Mouse (Mus musculus) testis, postnatal 10 days (tissue): ENCODE results near the gene Nin.

Source experiments
- DNase-seq: peaks from one replicate; pipeline ENCODE4 v3.0.0; 2021; ENCODE audit warnings: low spot score

Nin gene

DNA sequence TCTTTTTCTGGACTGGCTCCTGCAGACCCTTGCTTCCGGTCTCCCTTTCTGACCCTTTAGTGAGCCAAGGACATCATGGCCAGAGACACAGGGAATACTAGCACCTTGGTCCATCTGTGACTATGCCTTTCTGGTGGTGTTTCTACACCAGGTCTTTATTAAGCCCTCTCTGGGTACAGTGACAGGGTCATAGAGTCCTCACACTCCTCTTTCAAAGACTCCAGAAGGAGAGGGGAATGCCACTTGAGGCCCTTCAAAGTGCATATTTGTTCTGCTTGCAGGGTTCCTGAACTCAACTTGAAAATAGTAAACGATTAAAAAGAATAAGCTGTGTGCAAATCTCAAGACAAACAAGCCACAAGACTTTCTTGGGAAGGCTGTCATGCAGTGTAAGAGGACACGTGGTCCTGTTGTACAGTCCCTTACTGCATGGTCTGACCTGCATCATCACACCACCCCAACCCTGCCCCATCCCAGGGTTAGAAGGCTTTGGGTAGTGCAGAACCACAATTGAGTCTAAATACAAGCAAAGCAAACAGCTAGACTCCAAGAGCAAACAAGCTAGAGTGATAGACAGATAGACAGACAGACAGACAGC, 30.5 kb downstream of the Nin start:
- DNase-seq, result no peak

DNA sequence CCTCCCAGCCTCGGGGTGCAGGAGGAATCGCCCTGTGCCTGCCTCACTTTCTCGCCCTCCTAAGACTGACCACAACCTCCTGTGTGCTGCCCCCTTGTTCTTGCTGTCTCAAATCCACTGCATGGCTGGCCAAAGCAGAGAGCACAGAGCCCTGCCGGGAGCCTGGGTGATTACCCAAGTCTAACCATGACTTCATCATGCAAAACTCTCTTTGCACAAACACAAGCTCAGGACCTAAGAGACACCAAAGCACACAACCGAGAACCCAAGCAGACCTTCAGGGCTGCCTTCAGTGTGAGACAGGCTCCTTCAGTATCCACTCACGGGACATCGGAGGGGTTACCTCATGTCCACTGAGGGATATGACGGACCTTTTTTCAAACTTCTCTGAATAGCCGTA, 31.0 kb downstream of the Nin start:
- no peak for DNase-seq

DNA sequence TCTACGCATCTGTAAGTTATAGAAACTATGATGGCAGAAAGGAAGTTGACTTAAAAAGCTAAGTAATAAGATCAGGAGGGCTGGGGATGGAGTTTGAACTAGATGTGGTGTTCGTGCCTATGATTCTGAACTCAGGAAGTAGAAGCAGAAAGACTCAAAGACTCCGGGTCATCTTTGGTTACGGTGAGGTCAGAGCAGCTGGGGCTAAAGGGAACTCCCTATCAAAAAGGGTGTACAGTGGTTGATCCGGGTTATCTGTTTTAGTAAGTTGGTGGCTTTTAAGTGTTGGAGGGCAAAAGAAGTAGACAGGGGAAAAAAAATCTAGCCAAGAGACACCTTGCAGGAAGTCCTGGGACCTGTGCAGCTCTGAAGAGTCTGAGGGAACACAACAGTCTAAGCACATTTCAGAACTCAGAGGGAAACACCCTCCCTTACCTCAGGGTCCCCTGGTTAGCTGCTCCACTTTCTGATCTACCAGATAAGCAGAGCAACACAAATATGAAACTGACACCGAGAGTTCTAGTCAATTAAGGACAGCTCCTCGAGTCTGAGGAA, 35.0 kb downstream of the Nin start:
- no peak for DNase-seq

DNA sequence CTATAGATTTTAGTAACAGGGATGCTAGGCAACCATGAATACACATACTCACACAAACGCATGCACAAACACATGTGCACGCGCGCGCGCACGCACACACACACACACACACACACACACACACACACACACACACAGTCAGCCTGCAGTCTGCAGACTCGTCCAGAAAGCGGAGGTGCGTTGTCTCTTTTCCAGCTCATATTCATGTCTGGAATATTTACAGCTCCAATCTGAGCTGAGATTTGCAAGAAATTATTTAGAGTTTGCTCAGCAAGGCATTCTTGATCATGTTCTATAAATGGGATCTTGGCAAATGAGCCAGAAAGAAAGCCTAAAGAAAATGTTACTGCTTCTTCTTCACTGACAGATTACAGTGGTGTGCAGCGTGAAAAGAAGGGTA, 37.0 kb downstream of the Nin start:
- DNase-seq, result no peak

DNA sequence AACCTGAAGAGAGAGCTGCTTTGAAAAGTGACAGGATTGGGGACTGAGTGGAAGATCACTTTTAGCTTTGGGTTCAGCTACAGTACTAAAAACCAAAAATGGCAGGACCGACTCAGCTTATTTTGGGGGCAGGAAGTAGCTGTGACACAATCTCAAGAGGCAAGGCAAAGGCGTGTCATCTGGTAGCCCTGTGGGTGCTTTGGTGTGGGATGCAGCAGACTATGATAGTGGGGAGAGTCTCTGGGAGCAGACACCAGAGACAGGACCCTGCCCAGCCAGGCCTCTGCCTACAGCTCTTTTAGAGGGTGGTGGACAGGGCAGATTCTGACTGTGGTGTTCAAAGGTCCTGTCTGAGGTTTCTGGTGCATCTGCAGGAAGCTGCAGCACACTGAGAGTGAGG, 38.5 kb downstream of the Nin start:
- DNase-seq, result no peak

DNA sequence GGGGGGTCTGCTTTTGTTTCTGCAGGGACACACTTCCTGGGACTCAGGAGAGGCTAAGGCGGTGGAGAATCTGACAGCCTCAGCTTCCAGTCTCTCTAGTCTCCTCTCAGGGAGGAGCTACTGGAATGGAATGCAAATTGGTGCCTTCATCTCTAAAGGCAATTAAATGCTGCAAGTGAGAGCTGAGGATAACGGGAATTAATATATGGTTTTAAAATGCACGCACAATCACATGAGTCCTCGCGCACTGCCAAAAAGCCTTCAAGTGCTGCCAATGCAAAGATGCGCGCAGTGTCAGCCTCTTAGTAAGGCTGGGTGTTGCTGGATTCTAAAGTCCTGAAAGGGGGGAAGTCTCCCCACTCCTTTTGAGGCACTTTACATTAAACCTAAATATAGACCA, 42.6 kb downstream of the Nin start:
- no peak for DNase-seq

DNA sequence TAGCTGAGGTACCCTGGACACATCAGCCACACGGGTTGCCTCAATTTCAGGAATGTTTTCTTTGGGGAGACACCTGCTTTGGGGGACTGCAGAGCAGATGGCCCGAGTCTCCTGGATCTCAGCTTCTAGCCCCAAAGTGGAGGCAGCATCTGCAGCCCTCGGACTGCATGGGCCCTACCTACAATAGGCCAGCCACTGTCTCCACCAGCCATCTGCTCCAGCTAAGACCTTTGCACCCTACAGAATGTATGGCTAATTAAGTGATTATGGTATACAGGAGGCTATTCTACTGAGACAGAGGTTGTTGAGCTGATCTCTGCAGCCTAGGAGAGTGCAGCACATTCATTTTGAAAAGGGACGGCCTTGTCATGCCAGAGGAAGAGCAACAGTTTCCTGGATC, 43.2 kb downstream of the Nin start:
- DNase-seq, result no peak

DNA sequence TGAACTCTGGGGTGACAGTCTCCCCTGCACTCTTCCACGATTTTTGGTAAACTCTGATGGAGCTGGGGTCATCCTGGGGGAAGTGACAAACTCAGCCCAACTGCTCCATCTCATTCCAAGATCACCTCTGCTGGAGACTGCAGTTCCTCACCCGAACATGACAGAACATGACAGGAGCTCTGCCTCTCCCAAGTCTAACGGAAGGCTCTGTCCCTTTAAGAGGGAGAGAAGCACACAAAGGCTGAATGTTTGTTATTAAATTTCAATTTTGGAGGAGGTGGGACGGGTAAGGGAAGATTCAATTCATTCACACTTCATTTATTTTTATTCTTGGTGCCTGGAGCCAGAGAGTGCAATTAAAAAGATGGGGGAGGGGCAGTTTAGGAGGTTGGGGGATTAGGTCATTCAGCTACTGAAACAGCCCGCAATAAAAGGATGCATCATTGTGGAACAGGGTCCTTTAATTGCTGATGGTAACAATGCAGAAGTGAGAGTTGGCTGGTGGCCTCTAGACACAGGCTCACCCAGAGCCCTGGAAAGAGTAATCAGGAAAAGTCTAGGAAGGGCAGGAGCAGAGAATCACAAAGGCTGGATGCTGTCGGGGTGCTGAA, 44.8 kb downstream of the Nin start:
- DNase-seq, result no peak

DNA sequence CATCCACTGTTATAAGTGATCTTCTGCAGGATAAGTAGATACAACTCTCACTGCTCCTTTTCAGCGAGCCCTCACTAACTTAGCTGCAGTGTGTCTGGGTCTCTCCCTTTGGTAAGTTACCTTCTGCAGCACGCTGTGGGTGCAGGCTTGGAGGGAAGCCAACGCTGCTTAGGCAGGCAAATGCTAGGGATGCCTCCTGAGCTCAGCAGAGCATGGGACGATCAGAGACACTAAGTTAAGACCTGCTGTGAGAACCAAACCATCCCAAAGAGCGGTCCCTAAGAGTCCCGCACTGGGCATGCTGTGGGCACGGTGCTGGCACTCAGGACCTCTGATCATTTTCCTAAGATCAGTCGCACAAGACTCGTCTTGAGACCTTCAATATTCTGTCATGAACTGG, 45.7 kb downstream of the Nin start:
- no peak for DNase-seq

DNA sequence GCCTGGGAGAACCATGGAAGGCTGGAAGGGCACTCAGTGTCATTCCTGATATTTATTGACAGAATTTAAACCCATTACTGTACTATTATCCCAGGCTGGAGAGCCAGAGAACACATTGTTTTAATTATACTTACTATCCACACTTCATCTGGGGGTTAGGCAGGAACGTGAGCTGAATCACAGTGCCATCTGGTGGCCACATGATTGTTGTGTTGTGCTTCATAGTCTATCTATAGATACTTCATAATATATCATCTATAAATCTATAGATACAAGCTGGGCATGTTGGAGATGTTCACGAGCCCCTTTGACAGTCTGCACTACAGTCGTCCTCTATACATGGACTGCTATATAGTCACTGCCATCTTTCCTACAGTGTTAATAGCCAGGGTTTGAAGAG, 51.4 kb downstream of the Nin start:
- DNase-seq, result peak; percentile 72

DNA sequence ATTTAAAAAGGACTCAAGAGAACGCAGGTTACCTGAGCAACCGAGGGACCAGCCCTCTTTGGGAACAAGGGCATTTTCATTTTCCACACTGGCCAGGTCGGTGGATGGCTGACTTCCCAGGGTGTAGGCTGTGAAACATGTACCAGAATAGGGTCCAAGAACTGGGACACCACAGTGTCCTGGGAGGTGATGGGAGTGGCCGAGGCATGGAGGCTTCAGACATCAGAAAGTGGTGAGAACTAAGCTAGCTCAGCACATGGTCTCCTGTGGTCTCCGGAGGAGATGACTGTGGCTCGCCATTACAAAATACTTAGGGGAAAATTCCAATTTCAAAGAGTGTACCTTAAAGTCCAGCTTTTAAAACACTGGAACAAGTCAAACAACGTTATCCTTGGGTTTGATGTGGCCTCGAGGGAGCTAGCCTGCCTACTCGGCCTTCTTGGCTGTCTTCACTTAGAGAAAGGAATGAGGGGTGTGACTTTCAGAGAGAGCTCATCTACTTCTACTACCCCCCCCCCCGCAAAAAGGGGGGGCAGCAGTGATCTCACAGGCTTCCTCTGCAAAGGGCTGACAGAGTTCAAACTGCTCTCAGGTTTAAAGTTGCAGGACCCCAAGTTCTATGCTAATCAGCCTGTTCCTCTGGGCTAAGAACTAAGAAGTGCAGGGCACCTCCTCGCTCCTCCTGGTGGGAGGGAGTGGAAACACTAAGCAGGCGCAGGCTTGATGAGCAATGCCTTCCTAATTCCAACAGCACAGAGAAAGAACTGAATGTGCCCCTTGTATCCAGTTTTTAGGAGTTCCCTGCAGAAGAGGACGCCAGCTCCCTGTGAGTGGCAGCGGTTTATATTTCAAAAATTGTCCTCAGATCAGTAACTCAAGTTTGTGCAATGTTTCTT, 54.3 kb downstream of the Nin start:
- DNase-seq, result no peak

DNA sequence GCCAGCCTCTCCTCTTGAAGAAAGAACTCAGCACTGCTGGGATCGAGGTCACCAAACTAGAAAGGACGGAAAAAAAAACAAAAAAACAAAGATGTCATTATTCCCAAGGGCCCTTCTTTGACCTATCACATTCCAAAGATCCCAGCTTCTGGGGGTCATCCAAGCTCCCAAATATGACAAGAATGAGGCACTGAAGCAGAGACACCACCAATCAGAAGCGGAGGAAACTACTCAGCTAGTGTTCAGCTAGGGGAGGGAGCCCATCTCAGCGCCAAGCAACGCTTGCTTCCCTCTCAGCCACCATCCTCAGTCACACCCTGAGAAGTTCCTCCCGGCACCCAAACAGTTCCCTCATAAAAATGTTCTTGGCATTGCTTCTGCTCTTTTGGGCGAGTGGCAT, 62.8 kb downstream of the Nin start:
- no peak for DNase-seq

DNA sequence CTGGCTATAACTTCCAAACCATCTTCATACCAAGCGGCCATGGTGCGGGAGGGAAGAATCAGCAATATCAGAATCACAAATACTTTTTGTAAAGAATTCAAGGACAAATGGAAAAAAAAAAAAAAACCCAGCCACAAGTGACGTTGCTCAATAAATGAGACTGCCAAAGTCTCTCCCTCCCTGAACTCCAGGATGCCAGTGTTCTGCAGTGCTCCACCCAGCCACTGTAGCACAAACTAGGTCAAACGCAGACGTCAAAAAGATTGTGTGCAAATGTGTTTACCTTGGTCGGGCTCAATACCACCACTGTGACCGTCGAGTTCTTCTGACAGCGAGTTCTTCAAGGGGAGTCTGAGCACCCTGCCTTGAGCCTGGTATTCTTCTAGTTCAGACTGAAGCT, 64.8 kb downstream of the Nin start:
- no peak for DNase-seq

DNA sequence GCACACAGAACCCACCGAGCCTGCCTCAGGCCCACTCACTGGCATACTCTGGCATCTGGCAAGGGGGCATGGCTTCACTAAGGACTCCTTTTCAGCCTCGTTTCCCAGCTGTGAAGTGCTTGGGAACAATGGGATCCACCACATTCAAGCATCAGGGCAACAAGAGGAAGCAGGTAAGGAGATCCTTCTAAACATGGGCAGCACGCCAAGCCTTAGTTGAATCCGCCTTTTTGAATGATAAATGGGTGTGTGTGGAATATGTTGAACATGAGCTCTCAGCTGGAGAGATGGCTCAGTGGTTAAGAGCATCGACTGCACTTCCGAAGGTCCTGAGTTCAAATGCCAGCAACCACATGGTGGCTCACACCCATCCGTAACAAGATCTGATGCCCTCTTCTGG, 66.2 kb downstream of the Nin start:
- no peak for DNase-seq

DNA sequence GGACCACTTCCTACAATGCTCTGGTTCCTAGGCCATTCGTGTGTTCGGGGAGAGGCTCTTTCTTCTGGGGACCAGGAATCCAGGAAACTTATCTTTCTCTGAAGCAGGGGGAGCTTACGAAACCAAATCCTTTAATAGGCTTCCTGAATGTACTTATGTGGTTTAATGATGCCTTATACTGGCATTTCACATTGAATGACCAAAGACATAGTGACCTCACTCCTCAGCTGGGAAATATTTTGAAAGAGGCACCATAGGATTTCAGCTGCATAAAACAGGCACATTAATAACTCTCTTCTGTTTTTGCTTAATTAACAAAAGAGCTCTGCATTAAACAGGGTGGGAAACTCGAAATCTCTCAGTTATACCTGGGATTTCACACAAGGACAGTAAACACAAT, 69.2 kb downstream of the Nin start:
- no peak for DNase-seq

DNA sequence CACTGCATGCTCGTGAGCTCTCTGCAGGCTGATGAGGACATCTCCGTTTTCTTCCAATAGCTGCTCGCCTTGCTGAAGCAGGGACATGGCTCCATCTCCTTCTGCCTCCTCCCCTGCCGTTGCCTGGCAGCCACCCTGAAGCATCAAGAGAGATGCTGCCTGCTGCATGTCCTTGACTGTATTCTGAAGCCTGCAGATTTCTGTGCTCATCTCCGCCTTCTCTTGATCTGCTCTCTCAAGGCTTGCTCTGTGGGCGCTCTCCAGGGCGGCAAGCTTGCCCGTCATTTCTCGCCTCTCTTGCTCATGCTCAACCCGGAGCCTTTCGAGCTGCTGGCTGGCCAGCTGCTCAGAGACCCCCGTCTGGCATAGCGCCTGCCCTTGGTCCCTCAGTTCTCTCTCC, 70.1 kb downstream of the Nin start:
- DNase-seq, result no peak

DNA sequence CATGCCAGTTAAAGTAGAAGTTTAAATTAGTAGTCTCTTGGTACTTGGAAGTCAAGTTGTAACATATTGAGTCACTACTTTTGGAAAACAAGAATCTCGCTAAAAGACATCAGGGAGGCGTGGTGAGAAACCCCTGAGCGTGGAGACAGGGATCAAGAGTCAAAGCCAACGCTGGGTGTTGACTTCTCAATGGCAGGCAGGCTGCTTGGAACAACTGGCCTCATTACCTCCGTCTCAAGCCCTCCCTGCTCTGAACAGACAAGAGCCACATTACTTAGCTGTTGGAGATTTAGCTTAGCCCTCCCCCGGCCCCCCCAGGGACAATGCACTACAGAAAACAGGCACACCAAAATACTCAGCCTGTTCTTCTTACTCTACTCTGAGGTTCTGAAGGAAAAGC, 72.5 kb downstream of the Nin start:
- no peak for DNase-seq

DNA sequence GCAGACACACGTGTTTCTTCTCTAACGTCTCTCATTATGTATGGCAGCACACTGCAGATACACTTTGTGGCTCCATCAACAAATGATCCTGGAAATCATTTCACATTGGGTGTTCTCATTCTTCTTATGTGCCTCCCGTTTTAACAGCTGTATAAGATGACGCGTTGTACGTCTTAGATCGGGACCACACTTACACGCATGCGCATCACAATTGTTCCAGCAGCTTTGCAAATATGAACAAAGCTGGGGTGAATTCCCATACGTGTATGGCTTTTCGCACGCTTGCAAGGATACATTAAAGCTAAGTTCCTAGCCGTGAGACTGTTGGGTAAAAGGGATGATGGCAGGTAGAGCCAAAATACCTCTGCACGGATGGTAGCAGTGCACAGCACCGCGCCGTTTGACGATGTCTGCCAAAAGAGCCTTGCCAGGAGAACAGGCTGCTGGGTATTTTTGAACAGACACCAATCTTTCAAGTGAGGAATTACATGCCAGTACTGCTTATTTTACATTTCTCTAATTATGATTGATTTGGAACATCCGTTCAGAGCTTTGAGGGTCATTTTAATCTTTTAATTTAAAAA, 76.7 kb downstream of the Nin start:
- DNase-seq, result no peak

DNA sequence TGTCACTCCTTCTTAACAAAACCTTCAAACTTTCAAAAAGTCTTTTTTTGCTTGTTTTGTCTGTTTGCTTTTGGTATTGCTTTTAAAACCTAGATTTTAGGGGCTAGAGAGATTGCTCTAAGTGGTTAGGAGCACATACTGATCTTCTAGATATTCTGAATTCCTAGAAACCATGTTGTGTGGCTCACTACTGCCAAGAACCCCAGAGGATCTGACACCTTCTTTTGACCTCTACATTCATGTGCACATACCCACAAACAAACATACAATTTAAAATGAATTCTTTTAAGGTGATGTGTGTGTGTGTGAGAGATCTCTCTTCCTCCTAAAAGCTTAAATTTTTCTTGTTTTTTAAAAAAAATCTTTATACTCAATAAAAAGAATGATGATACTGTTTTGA, 87.3 kb downstream of the Nin start:
- no peak for DNase-seq

DNA sequence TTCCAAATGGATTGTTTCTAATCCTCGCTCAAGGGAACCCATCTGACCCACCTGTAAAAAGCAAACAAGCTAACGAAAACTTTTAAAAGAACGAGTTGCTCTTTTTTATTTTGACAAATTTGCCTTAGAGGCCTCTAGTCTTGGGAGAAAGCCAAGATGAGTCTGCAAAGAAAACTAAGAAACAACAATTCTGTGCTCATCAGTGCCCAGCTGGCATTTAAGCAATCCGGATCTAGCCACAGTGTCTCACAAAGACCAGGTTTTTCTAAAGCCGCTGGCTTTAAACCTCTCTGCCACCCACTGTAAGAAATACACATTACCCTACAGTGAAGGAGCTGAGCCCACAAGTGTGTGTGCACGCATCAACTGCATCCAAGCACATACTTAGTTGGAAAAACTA, 88.1 kb downstream of the Nin start:
- DNase-seq, result no peak

DNA sequence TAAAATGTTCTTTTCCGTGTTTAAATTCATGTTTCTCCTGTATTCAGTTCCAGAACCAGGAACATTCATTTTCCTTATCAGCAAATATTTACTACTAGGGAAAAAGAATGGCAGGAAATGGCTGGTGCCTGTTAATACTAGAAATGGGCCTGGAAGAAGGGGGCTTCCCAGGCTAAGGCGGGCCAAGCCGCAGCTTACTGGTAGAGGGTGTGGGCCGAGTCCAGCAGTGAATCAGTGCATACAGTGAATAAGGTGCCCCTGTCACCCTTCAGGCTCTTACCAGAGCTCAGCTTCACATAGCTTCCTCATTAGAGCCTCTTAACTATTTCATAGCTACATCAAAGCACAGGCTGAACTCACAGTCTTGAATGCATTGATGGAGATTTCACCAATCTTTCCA, 89.9 kb downstream of the Nin start:
- no peak for DNase-seq

DNA sequence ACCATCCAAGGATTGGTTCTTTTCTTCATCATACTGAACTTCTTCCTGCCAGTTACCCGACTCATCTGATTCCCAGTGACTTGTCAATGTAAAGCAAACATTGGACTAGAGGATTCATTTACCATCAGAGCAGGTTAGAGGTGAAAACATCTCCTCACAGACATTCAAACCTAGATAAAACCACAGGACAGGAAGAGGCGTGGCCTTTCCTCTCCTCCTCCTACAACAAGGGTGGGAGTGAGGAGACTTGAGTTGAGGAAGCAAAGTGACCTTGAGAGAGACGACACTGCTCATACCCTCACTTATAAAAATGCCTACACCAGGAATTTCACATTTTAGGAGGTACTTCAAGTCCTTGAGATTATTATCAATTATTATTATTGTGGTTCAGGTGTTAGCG, 95.4 kb downstream of the Nin start:
- no peak for DNase-seq

DNA sequence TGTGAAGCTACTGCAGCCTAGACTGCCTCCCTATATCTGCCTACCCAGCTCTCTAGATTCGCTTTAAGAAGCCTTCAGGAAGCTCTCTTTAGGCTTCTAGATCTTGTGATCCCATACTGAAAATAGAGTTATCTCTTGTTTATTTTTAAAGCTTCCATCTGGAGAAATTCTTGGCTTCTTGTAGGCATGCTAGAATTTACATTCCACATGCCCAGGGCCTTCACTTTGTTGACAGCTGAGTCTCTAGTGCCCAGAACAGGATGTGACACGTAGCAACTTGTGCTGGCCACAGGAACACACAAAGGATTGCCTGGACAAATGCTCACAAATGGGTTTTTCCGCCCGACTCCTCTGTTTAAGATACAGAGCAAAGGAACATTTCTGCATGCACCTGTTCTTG, 97.6 kb downstream of the Nin start:
- DNase-seq, result no peak
